Mouse (Mus musculus) skeletal muscle tissue, adult 2 months (tissue): ENCODE measurements at regions not wholly inside any gene's neighbourhood (a gene's known extent, or its start where the extent isn't known, plus 50 kb on each side); places are given as distances from the start of the nearest gene placed in this dataset.

Experiments
- DNase-seq: peaks from one replicate; pipeline ENCODE4 v3.0.0-alpha.2; 2012; ENCODE audit warnings: low read depth, low spot score

- peak; percentile 48 for DNase-seq
These were observed 179.1 kb upstream of the Arhgef26 start for GRCm38 (mm10) chr3:62159031-62159430.

DNA sequence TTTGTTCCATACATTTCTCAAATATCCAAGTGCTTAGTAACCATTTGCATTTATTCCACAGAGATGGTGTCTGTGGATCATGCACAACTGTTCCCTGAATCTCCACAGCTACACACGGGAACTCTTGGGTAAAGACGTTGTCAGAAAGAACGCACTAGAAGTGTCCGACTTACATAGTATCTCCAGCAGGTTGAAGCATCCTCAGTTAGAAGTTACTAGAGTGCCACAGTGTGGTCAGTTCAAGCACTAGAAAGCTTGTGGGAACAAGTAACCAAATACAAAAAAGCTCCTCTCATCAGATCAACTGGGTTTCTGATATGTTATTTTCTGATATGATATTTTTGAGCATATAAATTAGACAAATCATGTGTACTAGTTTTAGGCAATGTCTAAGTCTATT, 167.5 kb upstream of the Arhgef26 start:
- DNase-seq, result no peak

- no peak for DNase-seq
These were observed 150.2 kb upstream of the Arhgef26 start for GRCm38 (mm10) chr3:62187807-62188509.

- DNase-seq, result no peak
These were observed 145.7 kb upstream of the Arhgef26 start for GRCm38 (mm10) chr3:62192466-62192865.

DNA sequence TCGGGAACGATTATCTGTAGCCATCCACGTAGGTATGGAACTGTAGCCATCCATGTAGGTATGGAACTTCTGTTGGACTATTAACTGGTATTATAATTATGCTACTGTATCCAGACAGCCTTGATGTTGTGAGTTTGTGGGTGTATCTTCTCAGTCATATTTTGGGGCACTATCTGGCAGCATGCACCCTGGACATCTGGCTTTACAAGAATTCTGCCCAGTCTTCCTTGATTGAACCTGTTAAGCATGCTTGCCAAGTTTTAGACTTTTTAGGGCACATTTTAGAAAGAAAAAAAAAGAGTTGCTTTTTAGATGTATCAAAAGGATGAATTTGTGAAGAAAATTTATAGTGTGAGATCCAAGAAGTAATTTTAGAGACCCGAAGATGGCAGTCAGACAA, 143.7 kb upstream of the Arhgef26 start:
- DNase-seq, result no peak

DNA sequence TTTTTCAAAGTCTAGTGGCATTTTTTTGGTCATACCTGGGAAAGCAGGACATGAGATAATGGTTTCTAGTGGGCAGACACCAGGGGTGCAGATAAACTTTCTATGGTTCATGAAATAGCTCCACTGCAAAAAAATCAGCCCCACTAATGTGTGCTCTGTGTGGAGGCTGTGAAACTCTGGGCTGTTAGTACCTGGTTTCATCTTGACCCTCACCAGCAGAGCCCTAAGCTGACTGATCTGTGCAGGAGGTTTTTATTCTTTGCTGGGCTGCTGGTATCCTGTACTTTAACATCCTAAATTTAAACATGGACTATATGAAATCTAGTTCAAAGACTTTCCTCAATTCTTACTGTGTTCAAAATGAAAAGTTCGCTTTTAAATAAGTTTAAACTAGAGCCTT, 141.5 kb upstream of the Arhgef26 start:
- DNase-seq, result no peak

DNA sequence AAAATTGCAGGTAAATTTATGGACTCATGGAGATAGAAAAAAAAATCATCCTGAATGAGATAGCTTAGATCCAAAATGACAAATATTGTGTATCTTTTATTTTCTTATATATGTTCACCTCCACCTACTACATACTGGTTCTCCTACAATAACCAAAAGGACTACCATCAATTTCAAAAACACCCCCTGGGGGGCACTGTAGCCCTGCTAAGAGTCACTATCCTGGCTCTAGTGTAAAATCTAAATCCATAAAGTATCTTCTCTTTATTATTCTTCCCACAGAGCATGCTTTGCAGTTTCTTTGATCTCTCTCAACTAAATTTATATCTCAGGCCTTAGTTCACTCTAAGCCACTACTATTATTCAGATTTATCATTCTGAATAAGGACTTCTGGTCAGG, 122.3 kb upstream of the Arhgef26 start:
- DNase-seq, result no peak

GRCm38 (mm10) chr3:62217335-62217734, 120.8 kb upstream of the Arhgef26 start:
- no peak for DNase-seq

DNA sequence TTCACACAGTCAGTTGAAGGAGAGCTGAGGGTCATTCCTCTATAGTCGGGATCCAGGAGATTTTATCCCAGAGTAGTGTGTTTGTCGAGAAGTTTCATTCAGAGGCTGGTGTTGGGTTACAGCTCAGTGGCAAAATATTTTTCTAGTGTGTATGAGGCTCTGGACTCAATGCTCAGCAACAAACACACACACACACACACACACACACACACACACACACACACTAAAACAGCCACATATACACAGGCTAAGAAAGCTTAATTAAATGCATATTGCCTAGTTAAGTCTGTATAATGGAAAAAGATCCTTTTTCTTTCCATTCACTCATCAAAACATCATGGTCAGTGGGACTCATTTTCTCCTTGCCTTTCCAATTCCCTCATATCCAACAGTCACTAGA, 110.4 kb upstream of the Arhgef26 start:
- no peak for DNase-seq

- DNase-seq, result no peak
These were observed 110.0 kb upstream of the Arhgef26 start for GRCm38 (mm10) chr3:62228156-62228555.

- no peak for DNase-seq
These were observed 97.1 kb upstream of the Arhgef26 start for GRCm38 (mm10) chr3:62241031-62241430.

- no peak for DNase-seq
These were observed 66.4 kb upstream of the Arhgef26 start for GRCm38 (mm10) chr3:62271703-62272102.

- DNase-seq, result no peak
These were observed 59.9 kb upstream of the Arhgef26 start for GRCm38 (mm10) chr3:62278279-62278678.

GRCm38 (mm10) chr3:62280960-62281359, 57.2 kb upstream of the Arhgef26 start:
- DNase-seq, result no peak
